Mouse (Mus musculus): ENCODE measurements around the gene Dynlt3.

GRCm38 (mm10) chrX:9699815-9700214 is 37.0 kb upstream of the Dynlt3 start:
- TF ChIP-seq CTCF (IDR thresholded peaks at IDR 0.05) (no peak), EP300 (IDR thresholded peaks at IDR 0.05) (no peak)

Data from lung, postnatal 0 days (tissue).